Comparison of ENCODE assay signal across 28 mouse cellular contexts in the genomic region with DNA sequence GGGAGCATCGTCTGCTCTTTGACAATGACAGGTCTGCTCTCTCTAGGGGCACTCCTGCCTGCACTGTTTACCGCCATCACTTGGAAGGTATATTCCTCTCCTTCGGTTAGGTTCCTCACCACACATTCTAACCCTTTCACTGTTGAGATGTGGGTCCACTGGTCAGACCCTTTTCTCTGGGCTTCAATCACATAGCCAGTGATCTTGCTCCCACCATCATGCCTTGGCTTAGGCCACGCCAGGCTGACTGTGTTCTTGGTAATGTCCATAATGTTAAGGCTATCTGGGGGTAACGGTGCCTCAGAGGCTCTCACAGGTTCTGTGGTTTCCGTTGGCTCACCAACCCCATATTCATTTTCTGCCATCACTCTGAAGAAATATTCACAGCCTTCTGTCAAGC.
"Had no signal": no experiment of that assay in that cellular context is flagged by ENCODE, and none has a peak within 500 bp of the region (broad histone marks: within the 10 kb centered on the region; RNA-seq: fewer than 3 reads in every experiment).

No protein-coding gene starts in this region.

- H3K4me1 ChIP-seq: heart, embryonic 13.5 days; hindbrain, embryonic 10.5 days; hindbrain, embryonic 12.5 days; intestine, embryonic 15.5 days; limb, embryonic 10.5 days; limb, embryonic 12.5 days; liver, embryonic 13.5 days; liver, embryonic 15.5 days had no signal

- H3K9me3 ChIP-seq: heart, embryonic 13.5 days; hindbrain, embryonic 12.5 days; intestine, embryonic 15.5 days; limb, embryonic 10.5 days had no signal

- H3K27me3 ChIP-seq: heart, embryonic 13.5 days; hindbrain, embryonic 12.5 days; intestine, embryonic 15.5 days; limb, embryonic 12.5 days; liver, embryonic 13.5 days; liver, embryonic 15.5 days had no signal

- H3K9ac ChIP-seq: heart, embryonic 13.5 days; hindbrain, embryonic 12.5 days; hindbrain, embryonic 14.5 days; intestine, embryonic 15.5 days; limb, embryonic 12.5 days; liver, embryonic 13.5 days; liver, embryonic 15.5 days; liver, postnatal 0 days had no signal

- H3K4me3 ChIP-seq: heart, embryonic 13.5 days; hindbrain, embryonic 10.5 days; hindbrain, embryonic 12.5 days; intestine, embryonic 15.5 days; layer of hippocampus, adult 2 months; left cerebral cortex, adult 2 months; limb, embryonic 10.5 days; limb, embryonic 12.5 days; liver, embryonic 13.5 days; liver, embryonic 15.5 days had no signal

- ATAC-seq: forebrain, embryonic 16.5 days; hindbrain, embryonic 16.5 days; inflammation-experienced regulatory T-cells, adult 6 months; intestine, embryonic 15.5 days; intestine, postnatal 0 days; liver, postnatal 0 days had no signal

- H3K27ac ChIP-seq: heart, embryonic 13.5 days; hindbrain, embryonic 10.5 days; hindbrain, embryonic 12.5 days; hindbrain, embryonic 14.5 days; intestine, embryonic 15.5 days; layer of hippocampus, adult 2 months; left cerebral cortex, adult 2 months; limb, embryonic 10.5 days; limb, embryonic 12.5 days; liver, embryonic 13.5 days; liver, embryonic 15.5 days had no signal

- DNase-seq: gastrocnemius, postnatal 10 days; gastrocnemius, postnatal 36 days; heart, postnatal 14 days; heart, postnatal 36 days; kidney, adult 18-20 months; kidney, adult 8-10 months; kidney, postnatal 10 days; kidney, postnatal 25 days; kidney, postnatal 4 days; liver; liver, embryonic 13.5 days; liver, postnatal 0 days had no signal

- H3K4me2 ChIP-seq: heart, embryonic 11.5 days; heart, embryonic 13.5 days; hindbrain, embryonic 12.5 days; hindbrain, embryonic 14.5 days; intestine, embryonic 15.5 days; limb, embryonic 12.5 days; liver, embryonic 11.5 days; liver, embryonic 13.5 days; liver, embryonic 15.5 days had no signal

- H3K36me3 ChIP-seq: hindbrain, embryonic 10.5 days; hindbrain, embryonic 12.5 days; intestine, embryonic 15.5 days; limb, embryonic 10.5 days; limb, embryonic 12.5 days; liver, embryonic 13.5 days; liver, embryonic 15.5 days had no signal
